Mouse (Mus musculus) T-cell, adult 66 days (primary cell): ENCODE data around the gene Prkaca. TPM values are rescaled to one million over a fixed set of nuclear protein-coding genes. Genes with fewer than 3 reads are reported as not detected.

Source experiments
- total RNA-seq, 2 experiments: library from RNA; stranded (reverse); gene quantifications; 3 replicates in 1 of 2; 4 replicates in 1 of 2; pipeline ENCODE4 v1.2.4; 2023

The Prkaca gene
- total RNA-seq = 10 to 100 TPM; 38.9 to 43.0 TPM

GRCm38 (mm10) chr8:83972150-83973120 is at the start of gene Prkaca:
Gene Prkaca, plus strand, starts transcription at chr8:83972993.

GRCm38 (mm10) chr8:83955106-83955957 is 17.5 kb upstream of the Prkaca start, which contains the start of the genes Gm10644 and Asf1b:
Gene Gm10644, minus strand, starts transcription at chr8:83955205.
Gene Asf1b, plus strand, starts transcription at chr8:83955507.

DNA sequence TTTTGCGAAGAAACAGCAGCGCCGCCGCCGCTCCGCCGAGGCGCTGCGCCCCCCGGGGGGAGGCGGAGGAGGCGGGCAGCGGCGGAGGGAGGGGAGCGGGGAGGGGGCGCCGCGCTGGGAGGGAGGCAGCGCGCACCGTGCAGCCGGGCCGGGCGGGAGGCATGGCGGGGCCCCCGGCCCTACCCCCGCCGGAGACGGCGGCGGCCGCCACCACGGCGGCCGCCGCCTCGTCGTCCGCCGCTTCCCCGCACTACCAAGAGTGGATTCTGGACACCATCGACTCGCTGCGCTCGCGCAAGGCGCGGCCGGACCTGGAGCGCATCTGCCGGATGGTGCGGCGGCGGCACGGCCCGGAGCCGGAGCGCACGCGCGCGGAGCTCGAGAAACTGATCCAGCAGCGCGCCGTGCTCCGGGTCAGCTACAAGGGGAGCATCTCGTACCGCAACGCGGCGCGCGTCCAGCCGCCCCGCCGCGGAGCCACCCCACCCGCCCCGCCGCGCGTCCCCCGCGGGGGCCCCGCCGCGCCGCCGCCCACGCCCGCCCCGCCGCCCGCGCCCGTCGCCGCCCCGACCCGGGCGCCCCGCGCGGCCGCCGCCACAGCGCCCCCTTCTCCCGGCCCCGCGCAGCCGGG is 24.8 kb downstream of the Prkaca start, which contains the start of gene Samd1:
TSS of gene Samd1 (plus strand) at position 162 of the 631 bp plus-strand sequence.

GRCm38 (mm10) chr8:84001281-84002000 is 28.6 kb downstream of the Prkaca start, which contains the start of gene 1700067K01Rik:
Gene 1700067K01Rik, plus strand, starts transcription at chr8:84001502.

DNA sequence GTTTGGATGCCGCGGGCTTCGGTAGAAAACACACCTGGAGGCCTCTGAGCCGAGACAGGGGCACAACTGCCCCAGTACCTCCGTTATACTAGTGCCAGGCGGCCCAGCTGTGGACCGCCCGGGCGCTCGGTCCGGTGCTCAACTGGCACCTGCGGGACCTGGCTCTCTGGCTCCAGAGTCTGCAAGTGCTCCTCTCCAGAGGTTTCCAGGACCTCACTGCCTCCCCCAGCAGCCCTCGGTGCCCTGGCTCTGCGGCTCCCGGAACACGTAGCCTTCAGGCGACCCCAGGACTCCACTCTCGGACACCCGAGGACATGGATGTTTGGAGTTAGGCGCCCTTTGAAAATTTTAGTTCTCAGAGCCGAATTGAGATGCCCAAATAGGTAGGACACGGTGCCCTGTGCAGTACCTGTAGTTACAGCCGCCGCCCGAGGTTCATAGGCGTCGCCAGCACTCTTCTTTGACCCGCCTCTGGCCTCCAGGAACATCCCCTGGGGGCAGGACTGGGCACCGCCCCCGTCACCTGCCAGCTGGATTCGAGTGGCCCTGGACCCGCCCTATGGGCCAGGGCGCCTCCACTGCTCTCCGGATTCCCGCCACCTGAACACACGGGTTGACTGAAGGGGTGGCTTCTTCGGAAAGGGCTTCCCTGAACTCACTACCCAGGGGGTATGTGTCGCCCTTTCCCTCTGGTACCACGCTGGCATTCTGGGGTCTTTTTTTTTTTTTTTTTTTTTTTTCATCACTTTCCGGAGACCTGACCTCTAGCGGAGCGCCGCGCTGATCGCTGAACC is 39.1 kb downstream of the Prkaca start, which contains the start of gene 2210011C24Rik:
TSS of gene 2210011C24Rik (minus strand) at position 467 of the 794 bp plus-strand sequence.

DNA sequence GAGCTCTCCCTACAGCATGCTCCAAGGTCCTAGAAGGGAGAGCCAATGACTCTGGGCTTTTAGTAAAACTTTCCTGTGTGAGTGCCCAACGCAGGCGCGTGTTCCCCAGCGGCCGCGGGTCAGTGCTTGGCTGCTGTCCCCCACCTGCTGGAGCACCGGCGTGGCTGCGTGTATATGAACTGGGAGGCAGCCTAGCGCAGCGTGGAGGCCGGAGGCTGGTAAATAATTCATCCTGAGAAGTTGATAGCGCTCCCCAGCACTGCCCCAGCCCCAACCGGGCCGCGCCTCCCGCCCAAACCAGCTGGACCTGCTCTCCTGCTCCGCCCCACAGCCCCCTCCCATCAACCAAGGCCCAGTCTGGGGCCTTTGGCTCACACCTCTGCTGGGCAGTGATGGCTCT is 48.3 kb downstream of the Prkaca start, which contains the start of gene Palm3:
TSS of gene Palm3 (plus strand) at position 376 of the 400 bp plus-strand sequence.

GRCm38 (mm10) chr8:84042066-84042947 is 69.5 kb downstream of the Prkaca start, which contains the start of gene Il27ra:
Gene Il27ra, minus strand, starts transcription at chr8:84042589.

DNA sequence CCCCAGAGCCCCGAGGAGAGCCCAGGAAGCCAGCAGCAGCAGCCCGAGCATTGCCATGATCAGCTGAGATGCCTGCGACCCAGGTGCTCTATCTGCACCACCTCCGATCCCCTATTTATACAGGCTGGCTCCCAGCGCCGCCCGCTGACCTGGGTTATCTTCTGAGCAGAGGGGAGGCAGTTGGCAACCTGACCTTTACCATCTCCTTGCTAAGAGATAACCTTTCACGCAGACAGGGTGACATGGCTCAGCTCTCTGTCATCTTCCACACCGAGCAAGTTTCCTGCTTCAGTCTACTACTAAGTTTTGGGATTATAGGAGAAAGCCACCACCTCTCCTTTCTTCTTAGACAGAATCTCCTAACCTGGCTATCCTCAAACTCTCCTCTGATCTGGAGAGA is 72.1 kb downstream of the Prkaca start, which contains the start of gene Rln3:
TSS of gene Rln3 (minus strand) at position 101 of the 400 bp plus-strand sequence.

Other genes with a start within 250 kb of the Prkaca start
- 100 to 1,000 TPM; 441 to 537 TPM for gene Adgre5, start 231.7 kb upstream of the Prkaca start, total RNA-seq
- gene Adgrl1, start 72.9 kb upstream of the Prkaca start, total RNA-seq = 10 to 100 TPM; 68.1 to 74.6 TPM
- 1 to 10 TPM in 1 of 2 experiments, under 1 TPM in 1; 0.98 to 1.2 TPM for gene Gm10644, start 17.8 kb upstream of the Prkaca start, total RNA-seq
- gene Asf1b, start 17.5 kb upstream of the Prkaca start, total RNA-seq = 10 to 100 TPM in 1 of 2 experiments, 1 to 10 TPM in 1; 9.5 to 12.8 TPM
- 10 to 100 TPM; 47.5 to 55.7 TPM for gene Samd1, start 24.7 kb downstream of the Prkaca start, total RNA-seq
- under 1 TPM; 0.87 to 0.89 TPM for gene 1700067K01Rik, start 28.5 kb downstream of the Prkaca start, total RNA-seq
- not detected for gene 2210011C24Rik, start 39.2 kb downstream of the Prkaca start, total RNA-seq
- gene Palm3, start 48.5 kb downstream of the Prkaca start, total RNA-seq = not detected
- gene Il27ra, start 69.6 kb downstream of the Prkaca start, total RNA-seq = 100 to 1,000 TPM; 284 to 309 TPM
- 1 to 10 TPM; 2.7 to 3.2 TPM for gene Rln3, start 72.0 kb downstream of the Prkaca start, total RNA-seq
- gene Gm10643, start 92.1 kb downstream of the Prkaca start, total RNA-seq = 1 to 10 TPM; 1.9 to 2.1 TPM
- gene Rfx1, start 93.8 kb downstream of the Prkaca start, total RNA-seq = 10 to 100 TPM; 94.6 to 95.5 TPM
- 10 to 100 TPM; 61.4 to 66.8 TPM for gene Dcaf15, start 131.8 kb downstream of the Prkaca start, total RNA-seq
- gene Podnl1, start 153.0 kb downstream of the Prkaca start, total RNA-seq = 10 to 100 TPM; 12.2 to 24.2 TPM
- gene Cc2d1a, start 174.9 kb downstream of the Prkaca start, total RNA-seq = 10 to 100 TPM; 34.1 to 37.3 TPM
- 1 to 10 TPM; 2.0 to 4.1 TPM for gene 4930432K21Rik, start 175.0 kb downstream of the Prkaca start, total RNA-seq
- gene Nanos3, start 212.2 kb downstream of the Prkaca start, total RNA-seq = not detected